ENCODE assay signal across 7 mouse cellular contexts in genomic region chr5:64202306-64202705, GRCm38 (mm10). TPM values are rescaled to one million over a fixed set of nuclear protein-coding genes. Genes with fewer than 3 reads are reported as not detected.
DNase-seq lines count a peak whose midpoint lies in the region; ATAC-seq lines count a peak whose summit lies in the region.

No protein-coding gene starts in this region.

- H3K36me3 ChIP-seq in neural tube, embryonic 15.5 days: no peaks in the 10 kb centered on the region
- peaks cover 7% of the 10 kb centered on the region; the same call in 1 of the 2 replicates for H3K36me3 ChIP-seq in splenic B cell, adult 2 months (ENCODE audit: control insufficient read depth, insufficient read depth, low read length, poor library complexity, severe bottlenecking)

- 0 out of 2 replicates have a peak, but pooled peaks cover 3% of the 10 kb centered on the region for H3K4me1 ChIP-seq in neural tube, embryonic 15.5 days

- H3K9me3 ChIP-seq in neural tube, embryonic 15.5 days (replicated peaks): no peaks in the 10 kb centered on the region

- intact Hi-C loops in heart, postnatal 10 days (cut with DNase I): loop anchor here (1.0 to 2.0 kb wide), 2 partner anchors 63 to 72 kb away; no protein-coding TSS in a partner anchor

- no peaks in the 10 kb centered on the region for H3K27me3 ChIP-seq in neural tube, embryonic 15.5 days (replicated peaks)
- H3K27me3 ChIP-seq in splenic B cell, adult 2 months (ENCODE audit: control insufficient read depth, insufficient read depth, low read length, poor library complexity, severe bottlenecking): no peaks in the 10 kb centered on the region

- DNase-seq in neural tube, embryonic 10.5 days (ENCODE audit: extremely low spot score, low spot score): peak; percentile 35
- DNase-seq in R1 (ENCODE audit: low read depth, low spot score): peak; percentile 70
- peak; percentile 21 for DNase-seq in cerebellum, adult 9-11 months
- peak; percentile 60 to 77 for DNase-seq in heart, postnatal 10 days
- peak; percentile 21 to 38 for DNase-seq in lung, adult 18-20 months
- DNase-seq in splenic B cell, adult 2 months (ENCODE audit: low read depth, low spot score): peak; percentile 82

- WGBS in neural tube, embryonic 15.5 days: 28% methylated on average over 2 of the region's 2 CpGs

- no peak overlapping the region for H3K9ac ChIP-seq in neural tube, embryonic 15.5 days (replicated peaks)

- no peak overlapping the region for H3K4me3 ChIP-seq in neural tube, embryonic 15.5 days (replicated peaks)

- H3K4me2 ChIP-seq in neural tube, embryonic 15.5 days: no peak overlapping the region

- H3K27ac ChIP-seq in neural tube, embryonic 15.5 days (replicated peaks): no peak overlapping the region

- ATAC-seq in neural tube, embryonic 15.5 days (ENCODE audit: low FRiP score): no peak

RNA-seq across cellular contexts. Expression of gene Tbc1d1, which starts 46.2 kb away (rescaled TPM):
- polyA plus RNA-seq in neural tube, embryonic 15.5 days (2015; fragmentation: Nextera tagmentation; extraction: Ambion mirVana): 13.5 and 17.0 TPM in 2 replicates
- total RNA-seq in heart, postnatal 10 days (2021): 10 to 100 TPM; 33.3 to 41.1 TPM

Comparison
In these comparisons a context has a peak if more than half of its experiments do, and no peak if none do; other contexts are left out.
1. DNase-seq: peak in every context shown above with its lines; median percentile 82 in splenic B cell, adult 2 months; 70 in R1; 68 in heart, postnatal 10 days; 35 in neural tube, embryonic 10.5 days; 30 in lung, adult 18-20 months; 21 in cerebellum, adult 9-11 months.